Mouse (Mus musculus): ENCODE measurements around the gene Arglu1. TPM values are rescaled to one million over a fixed set of nuclear protein-coding genes. Genes with fewer than 3 reads are reported as not detected.
A peak's percentile ranks its signal among the peaks of the same experiment; 100 is the strongest.

Arglu1 gene
- polyA plus RNA-seq, 1 experiment = 143 TPM

DNA sequence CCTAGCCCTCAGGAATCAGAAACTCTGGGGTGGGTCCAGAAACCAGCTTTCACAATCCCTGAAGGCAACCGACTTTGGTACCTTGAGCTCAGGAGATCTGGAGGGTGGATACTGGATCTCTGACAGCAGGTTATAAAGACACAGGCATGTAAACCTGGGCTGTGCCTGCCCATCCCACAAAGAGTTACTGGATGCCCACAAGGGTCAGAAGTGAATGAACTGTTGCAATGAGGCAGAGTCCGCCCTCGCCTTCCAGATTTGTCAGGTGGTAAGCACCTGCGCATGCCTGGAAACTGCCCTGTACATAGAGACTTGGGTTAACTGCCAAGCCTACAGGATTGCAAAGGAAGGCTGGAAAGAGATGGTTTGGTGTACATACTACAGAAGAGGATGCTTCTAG, 37.9 kb downstream of the Arglu1 start:
- Histone ChIP-seq H3K4me3 (ENCODE audit: insufficient read depth, low read length) (no peak overlapping the region), H3K27ac (ENCODE audit: insufficient read depth, low read length) (no peak overlapping the region), H3K4me1 (ENCODE audit: control insufficient read depth, insufficient read depth, low read length) (peaks cover 21% of the 10 kb centered on the region)
- no peak for TF ChIP-seq CTCF (IDR thresholded peaks at IDR 0.05; ENCODE audit: extremely low read depth, insufficient read depth, low read length)
- no peak for TF ChIP-seq POLR2A (IDR thresholded peaks at IDR 0.05; ENCODE audit: extremely low read depth, insufficient read depth, low read length)

DNA sequence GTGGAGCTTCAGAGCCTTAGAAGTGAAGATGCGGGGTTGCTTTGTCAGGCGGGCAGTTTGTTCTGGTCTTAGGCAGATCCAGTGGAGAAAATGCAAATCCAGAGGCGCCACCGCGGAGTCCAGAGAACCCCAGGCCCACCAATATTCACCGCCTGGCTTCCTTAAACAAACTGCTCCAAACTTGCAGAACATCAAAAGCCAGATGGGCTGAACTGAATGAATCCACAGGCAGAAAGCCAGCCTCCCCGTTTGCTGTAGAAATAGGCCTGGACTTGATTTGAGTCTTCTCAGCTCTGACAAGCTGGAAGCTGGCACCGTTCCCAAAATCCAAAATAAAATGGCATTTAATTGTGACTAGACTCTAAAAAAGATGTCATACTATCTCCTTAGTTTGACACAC, 40.4 kb downstream of the Arglu1 start:
- Histone ChIP-seq H3K27ac (ENCODE audit: insufficient read depth, low read length) (peak overlapping the region; percentile 11; the same call in 1 of the 2 replicates), H3K4me3 (ENCODE audit: insufficient read depth, low read length) (no peak overlapping the region), H3K4me1 (ENCODE audit: control insufficient read depth, insufficient read depth, low read length) (peaks cover 25% of the 10 kb centered on the region)
- TF ChIP-seq CTCF (IDR thresholded peaks at IDR 0.05; ENCODE audit: extremely low read depth, insufficient read depth, low read length) (no peak), POLR2A (IDR thresholded peaks at IDR 0.05; ENCODE audit: extremely low read depth, insufficient read depth, low read length) (no peak)

GRCm38 (mm10) chr8:8649536-8649935, 40.8 kb downstream of the Arglu1 start:
- Histone ChIP-seq H3K4me1 (ENCODE audit: control insufficient read depth, insufficient read depth, low read length) (peaks cover 23% of the 10 kb centered on the region), H3K4me3 (ENCODE audit: insufficient read depth, low read length) (no peak overlapping the region), H3K27ac (ENCODE audit: insufficient read depth, low read length) (peak overlapping the region; percentile 11; the same call in 1 of the 2 replicates)
- TF ChIP-seq POLR2A (IDR thresholded peaks at IDR 0.05; ENCODE audit: extremely low read depth, insufficient read depth, low read length) (no peak), CTCF (IDR thresholded peaks at IDR 0.05; ENCODE audit: extremely low read depth, insufficient read depth, low read length) (no peak)

DNA sequence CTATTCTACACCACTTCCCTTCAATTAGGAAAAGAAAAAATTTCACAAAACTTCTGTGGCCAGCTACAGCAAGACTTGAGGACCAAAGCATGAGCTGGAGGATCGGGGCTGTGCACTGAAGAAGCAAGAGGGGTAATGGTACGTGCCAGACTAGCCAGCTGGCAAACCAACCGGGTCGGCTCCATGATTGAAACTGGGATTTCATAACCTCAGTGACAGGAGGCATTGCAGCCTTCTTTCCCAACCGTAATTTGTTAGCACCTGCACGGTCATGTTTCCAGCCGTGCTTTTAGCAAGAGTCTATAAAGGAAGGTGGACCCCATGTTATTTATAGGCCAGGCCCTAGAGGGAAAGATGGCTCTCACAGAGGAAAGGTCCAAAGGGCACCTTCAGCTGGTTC, 41.6 kb downstream of the Arglu1 start:
- no peak overlapping the region for H3K4me3 ChIP-seq (ENCODE audit: insufficient read depth, low read length)
- peaks cover 21% of the 10 kb centered on the region for H3K4me1 ChIP-seq (ENCODE audit: control insufficient read depth, insufficient read depth, low read length)
- H3K27ac ChIP-seq (ENCODE audit: insufficient read depth, low read length) = no peak overlapping the region
- TF ChIP-seq POLR2A (IDR thresholded peaks at IDR 0.05; ENCODE audit: extremely low read depth, insufficient read depth, low read length) = no peak

- no peak for TF ChIP-seq CTCF (IDR thresholded peaks at IDR 0.05; ENCODE audit: extremely low read depth, insufficient read depth, low read length)
- TF ChIP-seq POLR2A (IDR thresholded peaks at IDR 0.05; ENCODE audit: extremely low read depth, insufficient read depth, low read length) = no peak
- Histone ChIP-seq H3K27ac (ENCODE audit: insufficient read depth, low read length) (no peak overlapping the region), H3K4me1 (ENCODE audit: control insufficient read depth, insufficient read depth, low read length) (peaks cover 19% of the 10 kb centered on the region), H3K4me3 (ENCODE audit: insufficient read depth, low read length) (no peak overlapping the region)
These were observed 42.5 kb downstream of the Arglu1 start for GRCm38 (mm10) chr8:8647824-8648223.

DNA sequence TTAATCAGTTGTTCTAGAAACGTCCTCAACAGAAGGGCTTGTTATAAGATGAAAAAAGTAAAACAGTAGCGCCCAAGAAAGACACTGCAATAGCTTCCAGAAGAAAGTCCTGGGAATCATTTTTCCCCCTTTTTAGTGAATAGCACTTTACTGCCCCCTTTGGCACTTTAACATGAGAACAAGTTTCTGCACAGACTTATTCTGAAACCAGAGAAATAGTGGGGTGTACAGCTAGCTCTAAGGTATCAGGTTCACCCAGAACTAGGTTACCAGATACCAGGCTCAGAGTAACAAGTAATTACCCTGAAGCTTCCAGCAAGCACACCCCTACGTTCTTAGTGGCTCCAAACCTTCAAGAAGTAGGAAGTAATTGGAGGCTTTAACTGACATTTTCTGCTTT, 43.0 kb downstream of the Arglu1 start:
- H3K4me1 ChIP-seq (ENCODE audit: control insufficient read depth, insufficient read depth, low read length) = peaks cover 18% of the 10 kb centered on the region

DNA sequence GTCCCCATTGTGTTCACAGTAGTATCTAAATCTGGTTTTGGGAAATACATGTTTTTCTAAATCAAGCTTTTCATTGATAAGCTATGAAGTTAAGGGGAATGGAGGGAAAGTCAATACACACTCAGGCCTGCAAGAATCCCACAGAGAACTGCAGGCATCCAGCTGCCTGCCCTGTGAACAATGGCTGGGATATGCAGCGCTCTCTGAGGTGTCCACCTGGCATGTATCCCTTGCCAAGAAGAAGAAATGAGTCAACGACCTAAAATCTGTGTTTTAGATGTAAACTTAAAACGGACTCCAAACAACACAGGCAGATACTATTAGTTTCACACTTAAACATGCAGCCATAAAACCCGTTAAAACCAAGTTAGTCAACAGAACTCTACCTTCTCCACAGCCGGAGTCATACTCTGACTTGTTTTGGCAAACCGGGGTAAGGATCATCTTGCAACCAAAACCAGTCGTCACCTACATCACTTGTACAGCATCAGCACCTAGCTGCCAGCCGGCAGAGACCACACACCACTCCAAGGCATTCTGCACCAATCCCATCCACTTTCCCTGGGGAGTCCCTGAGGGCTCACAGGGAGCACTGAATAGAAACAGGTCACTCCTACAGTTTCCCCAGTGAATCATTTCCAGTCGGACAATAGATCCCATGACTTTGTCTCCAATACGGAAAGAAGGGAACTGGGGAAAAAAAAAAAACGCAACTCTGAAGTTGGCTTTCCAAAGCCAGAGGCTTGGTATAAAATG, 46.0 kb downstream of the Arglu1 start:
- H3K27ac ChIP-seq (ENCODE audit: insufficient read depth, low read length) = no peak overlapping the region
- no peak overlapping the region for H3K4me3 ChIP-seq (ENCODE audit: insufficient read depth, low read length)
- peaks cover 12% of the 10 kb centered on the region for H3K4me1 ChIP-seq (ENCODE audit: control insufficient read depth, insufficient read depth, low read length)
- TF ChIP-seq CTCF (IDR thresholded peaks at IDR 0.05; ENCODE audit: extremely low read depth, insufficient read depth, low read length) = no peak

More for the DNA sequence above, 43.0 kb downstream of the Arglu1 start:
- TF ChIP-seq CTCF (IDR thresholded peaks at IDR 0.05; ENCODE audit: extremely low read depth, insufficient read depth, low read length) = no peak
- Histone ChIP-seq H3K27ac (ENCODE audit: insufficient read depth, low read length) (no peak overlapping the region), H3K4me3 (ENCODE audit: insufficient read depth, low read length) (no peak overlapping the region)

DNA sequence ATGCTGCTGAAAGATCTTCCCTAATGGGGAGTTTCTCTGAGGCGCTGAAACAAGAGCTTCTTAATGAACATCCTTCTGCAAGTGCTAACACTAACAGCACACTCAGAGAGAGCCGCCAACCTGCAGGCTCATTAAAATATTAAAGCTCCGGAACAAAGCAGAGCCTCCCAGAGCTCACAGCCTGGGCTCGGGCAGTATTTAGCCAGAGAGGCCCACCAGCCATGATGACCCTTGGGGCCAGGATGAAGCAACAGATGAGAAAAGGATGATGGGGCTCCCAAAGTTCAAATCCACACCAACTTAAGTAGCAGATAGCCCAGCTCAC, 50.1 kb downstream of the Arglu1 start:
- H3K4me3 ChIP-seq (ENCODE audit: insufficient read depth, low read length) = no peak overlapping the region
- H3K4me1 ChIP-seq (ENCODE audit: control insufficient read depth, insufficient read depth, low read length) = peaks cover 7% of the 10 kb centered on the region; the same call in 1 of the 2 replicates
- no peak overlapping the region for H3K27ac ChIP-seq (ENCODE audit: insufficient read depth, low read length)
- TF ChIP-seq CTCF (IDR thresholded peaks at IDR 0.05; ENCODE audit: extremely low read depth, insufficient read depth, low read length) = no peak
- TF ChIP-seq POLR2A (IDR thresholded peaks at IDR 0.05; ENCODE audit: extremely low read depth, insufficient read depth, low read length) = no peak

DNA sequence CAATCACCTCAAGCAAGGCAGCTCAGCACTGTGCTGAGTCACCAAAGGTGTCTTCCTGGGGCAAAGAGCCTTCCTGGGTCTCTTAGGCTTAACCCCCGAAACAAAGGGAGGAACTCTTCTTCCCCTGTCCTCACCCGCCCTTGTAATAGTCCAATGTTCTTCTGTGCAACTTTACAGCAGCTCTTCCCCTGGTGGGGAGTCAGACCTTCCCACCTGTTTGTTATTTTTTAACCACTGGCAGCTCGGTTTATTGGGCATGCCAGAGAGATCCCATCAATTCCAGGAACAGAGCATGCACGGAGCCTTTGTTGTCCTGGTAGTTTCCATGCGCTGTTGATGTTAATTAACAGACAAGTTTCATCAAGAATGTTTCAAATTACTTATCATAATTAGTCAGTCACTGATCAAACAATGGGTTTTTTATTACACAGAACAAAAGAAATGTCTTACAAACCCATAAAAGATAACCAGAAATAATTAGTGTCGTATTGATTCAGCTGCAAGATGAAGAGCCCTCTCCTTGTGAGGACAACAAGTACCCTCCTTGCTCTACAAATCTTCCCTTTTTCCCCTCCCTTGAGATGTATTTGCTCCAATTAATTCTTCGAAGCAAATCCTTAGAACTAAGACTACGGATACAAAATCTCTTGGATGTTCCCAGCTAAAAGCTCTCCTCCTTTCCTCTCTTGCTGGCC, 50.6 kb downstream of the Arglu1 start:
- H3K27ac ChIP-seq (ENCODE audit: insufficient read depth, low read length) = no peak overlapping the region

DNA sequence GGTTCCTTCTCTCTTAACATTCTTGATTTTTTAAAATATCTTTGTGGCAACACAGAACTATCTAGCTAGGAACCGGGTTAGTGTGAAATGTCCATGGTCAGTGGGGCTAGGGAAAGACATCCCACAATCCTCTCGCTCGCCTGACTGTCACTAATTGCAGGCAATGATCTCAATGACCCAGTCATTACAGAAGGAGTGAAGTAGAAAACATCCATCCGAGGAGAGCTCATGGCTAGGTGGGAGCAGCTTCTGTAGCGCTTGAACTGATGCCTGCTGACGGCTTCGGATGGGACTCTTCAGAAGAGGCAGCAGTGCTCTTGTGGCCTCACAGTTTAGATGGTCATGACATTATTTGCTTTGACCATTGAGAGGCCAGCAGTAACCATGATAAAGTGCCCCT, 58.9 kb downstream of the Arglu1 start:
- H3K27ac ChIP-seq (ENCODE audit: insufficient read depth, low read length) = no peak overlapping the region
- no peak for TF ChIP-seq POLR2A (IDR thresholded peaks at IDR 0.05; ENCODE audit: extremely low read depth, insufficient read depth, low read length)
- TF ChIP-seq CTCF (IDR thresholded peaks at IDR 0.05; ENCODE audit: extremely low read depth, insufficient read depth, low read length) = no peak
- no peak overlapping the region for H3K4me3 ChIP-seq (ENCODE audit: insufficient read depth, low read length)
- peaks cover 9% of the 10 kb centered on the region for H3K4me1 ChIP-seq (ENCODE audit: control insufficient read depth, insufficient read depth, low read length)

More for the DNA sequence above, 50.6 kb downstream of the Arglu1 start:
- Histone ChIP-seq H3K4me3 (ENCODE audit: insufficient read depth, low read length) (no peak overlapping the region), H3K4me1 (ENCODE audit: control insufficient read depth, insufficient read depth, low read length) (peaks cover 7% of the 10 kb centered on the region; the same call in 1 of the 2 replicates)
- no peak for TF ChIP-seq CTCF (IDR thresholded peaks at IDR 0.05; ENCODE audit: extremely low read depth, insufficient read depth, low read length)
- no peak for TF ChIP-seq POLR2A (IDR thresholded peaks at IDR 0.05; ENCODE audit: extremely low read depth, insufficient read depth, low read length)

Measured in cortical plate, adult 2 months (tissue).